Mouse (Mus musculus) thymus, postnatal 4 days (tissue): ENCODE data around the gene Smim22.

ENCODE experiments used
- DNase-seq: peaks from one replicate; pipeline ENCODE4 v3.0.0; 2021

Smim22 gene

GRCm38 (mm10) chr16:5010371-5010935 lies 3.4 kb downstream of the Smim22 start:
- DNase-seq = no peak

GRCm38 (mm10) chr16:5011285-5011684 lies 4.2 kb downstream of the Smim22 start:
- DNase-seq = no peak

- no peak for DNase-seq
Observed at GRCm38 (mm10) chr16:5012036-5013005, 5.2 kb downstream of the Smim22 start.

GRCm38 (mm10) chr16:5013054-5013838 lies 6.2 kb downstream of the Smim22 start, which contains the start of gene Rogdi:
Gene Rogdi, minus strand, starts transcription at chr16:5013553.
- peak; percentile 97 for DNase-seq

- no peak for DNase-seq
Observed at GRCm38 (mm10) chr16:5014578-5014977, 7.5 kb downstream of the Smim22 start.

- DNase-seq = no peak
Observed at GRCm38 (mm10) chr16:5024021-5024420, 16.9 kb downstream of the Smim22 start.

DNA sequence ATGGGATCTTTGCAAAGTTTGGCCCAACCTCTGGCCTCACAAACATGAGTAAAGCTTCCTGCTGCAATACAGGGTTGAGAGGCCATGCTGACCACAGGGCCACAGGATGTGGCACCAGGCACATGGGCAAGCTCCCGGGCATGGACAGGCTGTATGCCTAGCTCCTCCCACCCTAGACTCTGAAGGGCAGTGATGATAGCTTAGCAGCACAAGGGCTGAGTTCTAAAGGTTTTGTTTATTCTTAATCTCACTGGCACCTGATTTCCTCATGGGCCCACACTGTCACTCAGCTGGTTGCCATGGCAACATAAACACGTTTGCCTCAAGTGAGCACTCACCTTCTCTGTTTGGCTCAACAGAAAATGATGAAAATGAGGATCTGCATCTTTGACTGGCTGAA lies 22.8 kb downstream of the Smim22 start:
- no peak for DNase-seq

DNA sequence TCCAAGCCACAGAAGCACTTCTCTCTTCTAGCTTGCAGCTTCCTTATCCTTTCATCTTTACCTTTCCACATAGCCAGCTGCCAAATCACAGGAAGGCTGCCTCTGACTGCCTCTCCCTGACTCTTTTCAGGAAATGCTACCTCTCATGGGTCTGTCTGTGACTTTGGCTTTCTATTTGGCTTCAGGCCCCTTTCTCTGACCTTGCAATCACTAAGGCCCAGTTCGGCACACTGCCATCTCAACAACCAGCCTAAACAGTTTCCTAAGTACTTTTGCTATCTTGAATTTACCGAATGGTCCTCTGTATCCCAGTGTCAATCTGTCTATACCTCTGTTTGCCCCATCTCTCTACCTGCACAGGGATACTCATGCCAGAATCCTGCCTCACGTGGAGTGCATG lies 28.5 kb downstream of the Smim22 start:
- no peak for DNase-seq

DNA sequence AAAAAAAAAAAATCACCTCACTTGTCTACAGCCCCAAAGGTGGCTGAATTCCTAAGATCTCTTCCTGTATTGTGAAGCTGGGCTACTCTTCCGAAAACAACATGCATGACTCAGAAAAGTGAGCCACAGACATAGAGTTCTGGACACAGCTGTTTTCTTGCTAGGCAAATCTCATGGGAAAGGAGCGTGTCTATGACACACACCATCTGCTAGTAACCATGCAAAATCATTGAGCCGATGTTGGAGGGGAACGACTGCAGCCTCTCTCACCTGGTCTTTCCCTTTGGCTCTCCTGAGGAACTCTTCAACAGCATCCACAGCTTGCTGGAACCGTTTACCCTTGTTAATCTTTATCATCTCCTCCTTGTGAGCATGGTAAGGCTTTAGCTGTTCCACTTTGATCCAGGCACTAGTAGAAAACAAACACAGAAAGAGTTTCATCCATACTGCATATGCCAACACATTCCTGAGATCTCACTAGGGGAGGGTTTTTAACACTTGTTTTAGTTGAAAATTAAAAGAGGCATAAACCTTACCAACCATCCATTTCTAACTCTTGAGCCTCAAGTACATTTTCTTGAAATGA lies 29.7 kb downstream of the Smim22 start:
- no peak for DNase-seq

DNA sequence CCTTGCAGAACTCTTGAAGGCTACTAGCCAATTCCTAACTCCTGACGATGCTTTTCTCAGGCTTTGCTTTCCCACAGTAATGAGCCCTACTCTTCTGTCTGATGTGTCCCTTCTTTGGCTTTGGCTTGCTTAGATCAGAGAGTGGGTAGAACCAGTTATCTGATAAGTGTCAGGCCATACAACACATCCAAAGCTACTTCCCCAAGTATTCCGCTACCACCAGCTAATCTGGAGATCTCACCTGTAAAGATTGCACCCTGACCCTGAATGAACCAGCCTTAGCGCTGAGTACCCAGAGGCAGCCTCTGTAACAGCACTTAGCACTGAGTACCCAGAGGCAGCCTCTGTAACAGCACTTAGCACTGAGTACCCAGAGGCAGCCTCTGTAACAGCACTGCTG lies 38.2 kb downstream of the Smim22 start:
- no peak for DNase-seq

DNA sequence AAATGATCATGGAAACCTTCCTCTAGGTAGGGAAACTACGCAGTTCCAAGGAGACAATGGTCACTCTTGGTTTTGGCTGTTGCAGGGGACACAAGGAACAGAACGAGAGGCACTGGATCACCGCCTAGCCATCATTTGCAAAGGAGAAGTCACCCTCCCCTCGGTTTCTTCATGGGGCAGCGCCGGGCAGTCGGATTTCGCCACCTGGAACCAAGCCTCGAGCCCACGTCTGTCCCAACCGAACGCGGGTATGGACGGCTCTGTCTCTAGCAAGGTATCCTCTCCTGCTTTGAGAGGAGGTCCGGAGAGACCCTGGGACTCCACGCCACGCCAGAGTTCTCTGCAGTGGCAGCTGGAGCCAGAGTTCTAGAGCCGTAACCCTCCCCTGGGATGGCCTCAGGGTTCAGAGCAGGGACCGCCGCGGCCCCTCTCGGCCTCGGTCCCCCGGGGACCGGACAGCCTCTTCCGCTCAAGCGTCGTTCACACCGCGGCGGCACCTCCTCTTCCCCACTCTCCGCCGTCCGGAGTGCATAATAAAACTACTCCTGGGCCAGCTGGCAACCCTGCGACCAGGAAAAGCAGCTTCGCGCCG lies 42.2 kb downstream of the Smim22 start:
- no peak for DNase-seq

- DNase-seq = peak; percentile 99
Observed at GRCm38 (mm10) chr16:5049774-5050234, 42.7 kb downstream of the Smim22 start, which contains the start of the genes Glyr1 and Ubn1. Gene Glyr1, minus strand, starts transcription at chr16:5049863. Gene Ubn1, plus strand, starts transcription at chr16:5050057.

DNA sequence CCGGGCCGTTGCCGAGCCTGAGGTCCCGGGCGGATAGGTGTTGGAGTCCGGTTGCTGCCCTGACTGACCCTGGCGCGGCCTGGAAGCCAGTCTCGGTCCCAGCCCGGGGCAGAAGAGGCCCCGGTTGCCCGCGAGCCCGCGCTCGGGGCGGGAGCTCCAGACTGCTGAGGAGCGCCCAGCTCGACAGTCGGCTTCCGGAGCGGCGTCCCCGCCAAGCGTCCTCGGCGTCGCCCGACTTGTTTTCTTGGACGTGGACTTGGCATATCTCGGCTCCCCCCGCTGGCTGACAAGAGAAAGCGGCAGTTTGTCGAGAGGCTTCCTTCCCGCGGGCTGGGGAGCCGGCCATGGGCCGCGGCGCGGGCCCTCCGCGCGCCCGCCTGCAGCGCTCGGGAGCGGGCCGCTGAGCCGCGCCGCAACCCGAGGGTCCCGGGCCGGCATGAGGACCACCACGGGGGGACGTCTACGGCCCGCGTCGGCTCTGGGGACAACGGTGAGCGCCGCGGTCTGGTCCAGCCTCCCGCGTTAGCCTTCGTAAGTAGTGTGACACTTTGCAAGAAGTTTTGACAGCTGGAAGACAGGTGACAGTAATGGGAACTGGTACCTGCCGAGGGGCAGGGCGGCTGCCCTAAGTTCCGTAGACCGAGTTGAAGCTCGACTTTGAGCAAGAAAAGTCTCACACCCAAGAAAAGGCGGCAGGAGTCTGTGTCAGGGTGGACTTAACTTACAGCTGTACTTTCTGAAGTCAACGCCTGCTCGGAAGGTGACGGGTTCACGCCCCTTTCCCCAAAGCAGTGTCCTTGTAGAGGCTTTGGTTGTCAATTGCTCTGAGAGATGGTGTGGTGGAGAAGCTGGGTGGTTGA lies 43.4 kb downstream of the Smim22 start:
- DNase-seq = peak; percentile 91
